Comparison of ENCODE assay signal across 12 mouse cellular contexts in the genomic region with DNA sequence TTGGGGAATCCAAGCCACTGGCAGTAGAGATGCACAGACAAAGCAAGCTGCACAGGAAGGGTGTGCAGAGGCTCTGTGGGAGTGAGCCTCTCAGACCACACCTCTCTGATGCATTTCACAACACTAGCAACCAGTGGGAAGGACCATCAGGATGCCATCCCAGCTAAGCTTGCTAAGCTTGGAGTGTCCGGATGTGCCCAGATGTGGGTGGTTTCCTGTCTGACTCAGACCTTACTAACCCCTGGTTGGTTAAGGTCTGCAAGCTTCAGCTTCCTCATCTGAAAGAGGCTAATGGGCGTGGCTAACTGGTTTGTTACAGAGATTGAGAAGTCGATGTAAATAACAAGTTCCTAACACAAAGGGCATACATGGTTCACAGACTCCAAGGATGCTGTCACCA.
DNase-seq lines count a peak whose midpoint lies in the region; ATAC-seq and TF ChIP-seq lines count a peak whose summit lies in the region.
"Had no signal": no experiment of that assay in that cellular context is flagged by ENCODE, and none has a peak within 500 bp of the region (broad histone marks: within the 10 kb centered on the region; RNA-seq: fewer than 3 reads in every experiment).

No protein-coding gene starts in this region.

- no peak for TF ChIP-seq CTCF in lung, adult 2 months (IDR thresholded peaks at IDR 0.05; ENCODE audit: insufficient read depth, low read length)

- H3K36me3 ChIP-seq in midbrain, embryonic 14.5 days (ENCODE audit: control insufficient read depth, insufficient read depth, low read length) = no peaks in the 10 kb centered on the region
- H3K36me3 ChIP-seq: embryonic facial prominence, embryonic 15.5 days; midbrain, embryonic 12.5 days had no signal

- no peak overlapping the region for H3K27ac ChIP-seq in midbrain, embryonic 14.5 days (replicated peaks; ENCODE audit: low read depth, low read length)
- H3K27ac ChIP-seq: embryonic facial prominence, embryonic 15.5 days; kidney, postnatal 0 days; midbrain, embryonic 12.5 days had no signal

- 33% methylated on average over 3 of the region's 3 CpGs for WGBS in lung, adult 2 months
- 71% methylated on average over 3 of the region's 3 CpGs for WGBS in midbrain, embryonic 14.5 days

- no peaks in the 10 kb centered on the region for H3K9me3 ChIP-seq in midbrain, embryonic 14.5 days (ENCODE audit: control insufficient read depth, low read length)
- H3K9me3 ChIP-seq: embryonic facial prominence, embryonic 15.5 days had no signal

- H3K9ac ChIP-seq in midbrain, embryonic 14.5 days (replicated peaks; ENCODE audit: low read length) = no peak overlapping the region
- H3K9ac ChIP-seq: embryonic facial prominence, embryonic 15.5 days; midbrain, embryonic 12.5 days had no signal

- H3K4me3 ChIP-seq in lung, adult 2 months (replicated peaks; ENCODE audit: extremely low read depth, low read depth, low read length) = no peak overlapping the region
- no peak overlapping the region for H3K4me3 ChIP-seq in midbrain, embryonic 14.5 days (replicated peaks; ENCODE audit: low read depth, low read length)
- H3K4me3 ChIP-seq: embryonic facial prominence, embryonic 15.5 days; midbrain, embryonic 12.5 days had no signal

- no peak overlapping the region for H3K4me2 ChIP-seq in midbrain, embryonic 14.5 days (ENCODE audit: low read length)
- H3K4me2 ChIP-seq: embryonic facial prominence, embryonic 15.5 days; midbrain, embryonic 12.5 days had no signal

- ATAC-seq in granulocyte monocyte progenitor cell, adult 5-6 weeks (replicated peaks; ENCODE audit: poor library complexity, severe bottlenecking) = peak; percentile 95
- no peak for ATAC-seq in midbrain, embryonic 14.5 days (ENCODE audit: low FRiP score, low TSS enrichment)

- TF ChIP-seq POLR2A in lung, adult 2 months (IDR thresholded peaks at IDR 0.05; ENCODE audit: borderline replicate concordance, extremely low read depth, low read depth, low read length) = no peak

- peaks cover 13% of the 10 kb centered on the region for H3K4me1 ChIP-seq in lung, adult 2 months (ENCODE audit: control insufficient read depth, insufficient read depth, low read length)
- H3K4me1 ChIP-seq in midbrain, embryonic 14.5 days (ENCODE audit: control insufficient read depth, insufficient read depth, low read length) = no peaks in the 10 kb centered on the region
- H3K4me1 ChIP-seq: embryonic facial prominence, embryonic 15.5 days; midbrain, embryonic 12.5 days had no signal

- peak; percentile 49 to 50 for DNase-seq in lung, adult 18-20 months
- no peak for DNase-seq in lung, adult 2 months
- peak; percentile 36 for DNase-seq in lung, postnatal 10 days
- no peak for DNase-seq in midbrain, embryonic 14.5 days
- DNase-seq in retina, postnatal 1 day = no peak
- DNase-seq in ovary, postnatal 14 days (ENCODE audit: low spot score) = no peak
- DNase-seq in right cerebral cortex, adult 2 months (ENCODE audit: low spot score in 2 of 2) = no peak
- DNase-seq: gastrocnemius, postnatal 25 days had no signal

- no peaks in the 10 kb centered on the region for H3K27me3 ChIP-seq in midbrain, embryonic 14.5 days (ENCODE audit: control insufficient read depth, insufficient read depth, low read length)
- H3K27me3 ChIP-seq: embryonic facial prominence, embryonic 15.5 days; midbrain, embryonic 12.5 days had no signal

Comparison
In these comparisons a context has a peak if more than half of its experiments do, and no peak if none do; other contexts are left out.
1. DNase-seq: peak in lung, adult 18-20 months (2 of 2) and lung, postnatal 10 days (single experiment); none in lung, adult 2 months (single experiment), midbrain, embryonic 14.5 days (single experiment), retina, postnatal 1 day (single experiment), ovary, postnatal 14 days (single experiment) and right cerebral cortex, adult 2 months (0 of 2).